Mouse (Mus musculus) lung, adult 2 months (tissue): ENCODE measurements at regions not wholly inside any gene's neighbourhood (a gene's known extent, or its start where the extent isn't known, plus 50 kb on each side); places are given as distances from the start of the nearest gene placed in this dataset.

Source experiments
- CTCF ChIP-seq: fragments of 200-500 bp; IDR thresholded peaks from 2 replicates; pipeline ENCODE4 v1.5.1; 2011; ENCODE audit warnings: mild to moderate bottlenecking, low read length, control low read depth; ENCODE audit not compliant: insufficient read depth
- POLR2A ChIP-seq: fragments of 200-500 bp; IDR thresholded peaks from 2 replicates; pipeline ENCODE4 v1.6.1; 2011; ENCODE audit warnings: low read depth, mild to moderate bottlenecking, control low read depth, low read length, borderline replicate concordance; ENCODE audit errors: extremely low read depth

DNA sequence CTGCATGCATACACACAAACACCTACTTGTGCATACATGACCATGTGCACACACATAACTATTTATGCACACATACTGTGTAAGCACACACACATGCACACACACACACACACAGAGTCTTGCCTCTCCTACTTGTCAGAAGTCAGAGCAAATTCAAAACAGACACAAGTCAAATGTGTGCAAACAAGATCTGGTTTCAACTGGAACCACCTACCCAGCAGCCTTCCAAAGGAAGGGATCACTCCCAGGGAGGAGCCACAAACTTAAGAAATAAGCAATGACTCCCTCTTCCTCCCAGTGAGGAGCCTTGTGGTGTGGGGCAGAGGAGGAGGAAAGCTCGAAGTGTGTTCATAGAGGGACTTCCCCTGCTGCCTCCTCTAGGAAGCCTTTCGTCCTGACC is 153.8 kb downstream of the Bmp7 start:
- no peak for TF ChIP-seq CTCF
- no peak for TF ChIP-seq POLR2A
